Mouse (Mus musculus) ES-E14 (cell line): ENCODE measurements around the gene Fli1.

ENCODE experiments used
- CHD2 ChIP-seq: IDR thresholded peaks from 2 replicates; pipeline ENCODE4 v1.6.1; 2014; ENCODE audit warnings: mild to moderate bottlenecking, low read depth, low read length, inconsistent platforms
- HCFC1 ChIP-seq: IDR thresholded peaks from 2 replicates; pipeline ENCODE4 v1.6.1; 2012; ENCODE audit warnings: low read length, inconsistent platforms, borderline replicate concordance; ENCODE audit not compliant: insufficient read depth
- MAFK ChIP-seq: IDR thresholded peaks from 2 replicates; pipeline ENCODE4 v1.6.1; 2014; ENCODE audit warnings: mild to moderate bottlenecking, low read depth, low read length, inconsistent platforms; ENCODE audit not compliant: insufficient read depth
- ZNF384 ChIP-seq: IDR thresholded peaks from 2 replicates; pipeline ENCODE4 v1.6.1; 2012; ENCODE audit warnings: low read depth, low read length, inconsistent platforms

- no peak for TF ChIP-seq ZNF384
- no peak for TF ChIP-seq MAFK
- no peak for TF ChIP-seq CHD2
- no peak for TF ChIP-seq HCFC1
Observed at GRCm38 (mm10) chr9:32376031-32376430, 166.6 kb downstream of the Fli1 start.
